Comparison of ENCODE assay signal across 8 mouse cellular contexts in the genomic region with DNA sequence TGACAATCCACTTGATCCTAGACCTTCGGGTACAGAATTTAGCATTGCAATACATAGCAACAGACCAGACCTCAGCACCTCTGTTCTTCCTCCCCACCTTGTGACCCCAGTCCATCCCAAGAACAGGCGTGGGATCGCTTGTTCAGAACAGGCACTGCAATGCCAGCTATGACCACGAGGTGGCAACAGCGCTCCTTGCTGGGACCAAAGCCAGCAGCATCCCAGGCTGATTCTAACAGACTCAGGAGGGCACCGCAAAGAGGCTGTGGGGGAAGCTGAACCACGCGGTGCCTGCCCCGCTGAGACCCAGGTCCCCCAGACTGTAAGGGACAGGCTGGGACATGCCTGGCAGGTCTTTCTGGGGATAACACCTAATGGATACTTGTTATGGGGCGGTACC. TPM values are rescaled to one million over a fixed set of nuclear protein-coding genes. Genes with fewer than 3 reads are reported as not detected.
DNase-seq lines count a peak whose midpoint lies in the region; ATAC-seq lines count a peak whose summit lies in the region.

No protein-coding gene starts in this region.

- H3K4me3 ChIP-seq in embryonic facial prominence, embryonic 11.5 days (ENCODE audit: low read depth, low read length) = no peak overlapping the region
- no peak overlapping the region for H3K4me3 ChIP-seq in limb, embryonic 15.5 days

- no peaks in the 10 kb centered on the region for H3K4me1 ChIP-seq in embryonic facial prominence, embryonic 11.5 days (ENCODE audit: control insufficient read depth, insufficient read depth, low read length)
- peaks cover 2% of the 10 kb centered on the region; the same call in 1 of the 2 replicates for H3K4me1 ChIP-seq in limb, embryonic 15.5 days

- ATAC-seq in embryonic facial prominence, embryonic 11.5 days (replicated peaks; ENCODE audit: insufficient number of reproducible peaks, low FRiP score, low TSS enrichment, low read depth) = peak; percentile 81
- ATAC-seq in limb, embryonic 15.5 days (ENCODE audit: insufficient number of reproducible peaks, low FRiP score, low TSS enrichment, low read depth) = 0 out of 2 replicates have a peak, but pooled peaks have one; percentile 19

- no peak overlapping the region; the same call in 1 of the 2 replicates for H3K4me2 ChIP-seq in embryonic facial prominence, embryonic 11.5 days (ENCODE audit: low read depth, low read length)
- H3K4me2 ChIP-seq in limb, embryonic 15.5 days = no peak overlapping the region

- DNase-seq in 3T3-L1 (ENCODE audit: low read depth, low spot score) = peak; percentile 90
- peak; percentile 93 for DNase-seq in adrenal gland, postnatal 14 days
- DNase-seq in embryonic facial prominence, embryonic 11.5 days (ENCODE audit: low spot score) = peak; percentile 95
- peak; percentile 89 for DNase-seq in heart, adult 8-10 months (ENCODE audit: low spot score)
- DNase-seq in kidney, adult 9 months = peak; percentile 87
- peak; percentile 74 to 85 for DNase-seq in monocyte, adult 2 months (ENCODE audit: low read depth in 1 of 2, low spot score in 2 of 2)
- DNase-seq in spleen, postnatal 14 days (ENCODE audit: low spot score in 2 of 2) = peak; percentile 78 to 89

- no peak overlapping the region for H3K9ac ChIP-seq in embryonic facial prominence, embryonic 11.5 days (replicated peaks; ENCODE audit: low read length)
- no peak overlapping the region for H3K9ac ChIP-seq in limb, embryonic 15.5 days

- H3K36me3 ChIP-seq in embryonic facial prominence, embryonic 11.5 days (replicated peaks; ENCODE audit: control insufficient read depth, insufficient read depth, low read depth, low read length) = no peaks in the 10 kb centered on the region
- H3K36me3 ChIP-seq in limb, embryonic 15.5 days = no peaks in the 10 kb centered on the region

- H3K9me3 ChIP-seq in embryonic facial prominence, embryonic 11.5 days (replicated peaks; ENCODE audit: control insufficient read depth, low read length) = no peaks in the 10 kb centered on the region
- no peaks in the 10 kb centered on the region for H3K9me3 ChIP-seq in limb, embryonic 15.5 days

- 2% methylated on average over 10 of the region's 10 CpGs for WGBS in embryonic facial prominence, embryonic 11.5 days
- 5% methylated on average over 10 of the region's 10 CpGs for WGBS in limb, embryonic 15.5 days

- no peaks in the 10 kb centered on the region for H3K27me3 ChIP-seq in embryonic facial prominence, embryonic 11.5 days (ENCODE audit: control insufficient read depth, insufficient read depth, low read length)
- no peaks in the 10 kb centered on the region for H3K27me3 ChIP-seq in limb, embryonic 15.5 days

- H3K27ac ChIP-seq in embryonic facial prominence, embryonic 11.5 days (replicated peaks; ENCODE audit: low read depth, low read length) = no peak overlapping the region
- H3K27ac ChIP-seq in limb, embryonic 15.5 days = no peak overlapping the region

RNA-seq across cellular contexts. Expression of gene Grm4, which starts 13.5 kb away (rescaled TPM):
- 3.9 and 4.5 TPM in 2 replicates for total RNA-seq in adrenal gland, postnatal 14 days (2021)
- 0.49 and 0.88 TPM in 2 replicates for polyA plus RNA-seq in embryonic facial prominence, embryonic 11.5 days (2014; fragmentation: Nextera tagmentation; extraction: Ambion mirVana)
- total RNA-seq in heart, adult 8-10 months (2022) = under 1 TPM in 3 of 4 experiments, not detected in 1; 0.16 to 0.30 (median 0.23) TPM
- 0.54 and 0.55 TPM in 2 replicates for polyA plus RNA-seq in limb, embryonic 15.5 days (2015; fragmentation: Nextera tagmentation; extraction: Ambion mirVana)

RNA-seq across cellular contexts. Expression of gene Hmga1, which starts 21.6 kb away (rescaled TPM):
- 17.4 and 27.0 TPM in 2 replicates for total RNA-seq in adrenal gland, postnatal 14 days (2021)
- polyA plus RNA-seq in embryonic facial prominence, embryonic 11.5 days (2014; fragmentation: Nextera tagmentation; extraction: Ambion mirVana) = 415 and 428 TPM in 2 replicates
- total RNA-seq in heart, adult 8-10 months (2022) = 10 to 100 TPM; 42.6 to 51.1 (median 46.9) TPM
- 161 and 167 TPM in 2 replicates for polyA plus RNA-seq in limb, embryonic 15.5 days (2015; fragmentation: Nextera tagmentation; extraction: Ambion mirVana)

RNA-seq across cellular contexts. Expression of gene AI413582, which starts 30.8 kb away (rescaled TPM):
- 10.9 and 19.7 TPM in 2 replicates for total RNA-seq in adrenal gland, postnatal 14 days (2021)
- polyA plus RNA-seq in embryonic facial prominence, embryonic 11.5 days (2014; fragmentation: Nextera tagmentation; extraction: Ambion mirVana) = 13.3 and 16.7 TPM in 2 replicates
- 10 to 100 TPM in 2 of 4 experiments, 1 to 10 TPM in 2; 6.4 to 10.3 (median 9.9) TPM for total RNA-seq in heart, adult 8-10 months (2022)
- 28.4 TPM in 2 replicates for polyA plus RNA-seq in limb, embryonic 15.5 days (2015; fragmentation: Nextera tagmentation; extraction: Ambion mirVana)
